Mouse (Mus musculus): ENCODE results near the gene Gabpb1. TPM values are rescaled to one million over a fixed set of nuclear protein-coding genes. Genes with fewer than 3 reads are reported as not detected.
A peak's percentile ranks its signal among the peaks of the same experiment; 100 is the strongest.

The Gabpb1 gene
- total and polyA plus RNA-seq, 3 experiments = 23.9 to 50.2 (median 50.1) TPM

GRCm38 (mm10) chr2:126673317-126674242 is 2.6 kb downstream of the Gabpb1 start:
- Histone ChIP-seq H3K4me2 (ENCODE audit: insufficient read depth, low read depth, poor library complexity, severe bottlenecking) (peak overlapping the region; percentile 97), H3K4me1 (ENCODE audit: control insufficient read depth in 1 of 2, insufficient read depth in 2 of 2) (peaks cover 2 to 33% of the 10 kb centered on the region in 2 experiments; a peak in 3 of 4 replicates), H3K79me2 (replicated peaks; ENCODE audit: control insufficient read depth, extremely low read depth, insufficient read depth, poor library complexity, severe bottlenecking) (peaks cover 76% of the 10 kb centered on the region), H3K9me3 (replicated peaks; ENCODE audit: low read length) (no peaks in the 10 kb centered on the region), H3K9ac (ENCODE audit: insufficient read depth, low read depth) (peak overlapping the region; percentile 74), H3K36me3 (replicated peaks in 1 of 2; ENCODE audit: control insufficient read depth in 1 of 2, insufficient read depth in 1 of 2, low read length in 1 of 2) (peaks cover 0 to 19% of the 10 kb centered on the region in 2 experiments), H3K27ac (ENCODE audit: insufficient read depth, low read depth) (no peak overlapping the region), H3K4me3 (replicated peaks in 1 of 3; ENCODE audit: low read depth in 2 of 3, low read length in 2 of 3, poor library complexity in 1 of 3) (peak overlapping the region; percentile 75 to 93 (median 89)), H3K27me3 (replicated peaks) (no peaks in the 10 kb centered on the region)
- in situ Hi-C loops (cut with MboI; ENCODE audit: low pct_ligation_motif_present, low pct_unique_long_range_greater_than_20kb, low sequenced_read_pairs) = no loop called here
- TF ChIP-seq POLR2A (IDR thresholded peaks at IDR 0.05; ENCODE audit: low read depth, low read length) (peak; percentile 59), HCFC1 (IDR thresholded peaks at IDR 0.05; ENCODE audit: low read depth, low read length) (peak; percentile 45; the same call in 1 of the 2 replicates), EP300 (IDR thresholded peaks at IDR 0.05; ENCODE audit: low read length) (0 out of 2 replicates have a peak, but pooled peaks have one; percentile 44), E2F4 (IDR thresholded peaks at IDR 0.05; ENCODE audit: insufficient replicate concordance, low read depth, low read length) (0 out of 2 replicates have a peak, but pooled peaks have one; percentile 19), MAX (IDR thresholded peaks at IDR 0.05; ENCODE audit: low read length) (peak; percentile 97), USF2 (conservative IDR thresholded peaks at IDR 0.05; ENCODE audit: low read depth, low read length) (no peak), ETS1 (conservative IDR thresholded peaks at IDR 0.05; ENCODE audit: low read depth, low read length) (no peak), USF1 (IDR thresholded peaks at IDR 0.05; ENCODE audit: low read depth, low read length) (no peak), MXI1 (IDR thresholded peaks at IDR 0.05; ENCODE audit: low read depth, low read length) (peak; percentile 97), JUN (IDR thresholded peaks at IDR 0.05; ENCODE audit: insufficient read depth, low read depth, low read length) (no peak), ZKSCAN1 (IDR thresholded peaks at IDR 0.05; ENCODE audit: borderline replicate concordance, low read depth, low read length) (no peak), CHD2 (IDR thresholded peaks at IDR 0.05; ENCODE audit: low read length) (no peak), KAT2A (IDR thresholded peaks at IDR 0.05; ENCODE audit: insufficient replicate concordance, low read length) (no peak), BHLHE40 (IDR thresholded peaks at IDR 0.05; ENCODE audit: low read depth, low read length) (peak; percentile 94), SMC3 (IDR thresholded peaks at IDR 0.05; ENCODE audit: low read depth, low read length) (no peak), NRF1 (IDR thresholded peaks at IDR 0.05; ENCODE audit: low read depth, low read length) (no peak), SIN3A (IDR thresholded peaks at IDR 0.05; ENCODE audit: low read length) (peak; percentile 73), GABPA (IDR thresholded peaks at IDR 0.05; ENCODE audit: insufficient replicate concordance, low read depth, low read length) (no peak), MAZ (IDR thresholded peaks at IDR 0.05; ENCODE audit: low read depth, low read length) (no peak), IRF4 (IDR thresholded peaks at IDR 0.05; ENCODE audit: low read depth, low read length) (no peak), CHD1 (IDR thresholded peaks at IDR 0.05; ENCODE audit: low read depth, low read length) (peak; percentile 76), TCF12 (IDR thresholded peaks at IDR 0.05; ENCODE audit: low read depth, low read length) (no peak), MAFK (IDR thresholded peaks at IDR 0.05; ENCODE audit: insufficient replicate concordance, low read length) (no peak), MYC (IDR thresholded peaks at IDR 0.05; ENCODE audit: low read depth, low read length) (peak; percentile 98), ZC3H11A (IDR thresholded peaks at IDR 0.05; ENCODE audit: low read depth, low read length) (no peak), ZMIZ1 (IDR thresholded peaks at IDR 0.05; ENCODE audit: low read depth, low read length) (0 out of 2 replicates have a peak, but pooled peaks have one; percentile 45), ELF1 (IDR thresholded peaks at IDR 0.05; ENCODE audit: low read depth, low read length) (peak; percentile 32; the same call in 1 of the 2 replicates), TBP (conservative IDR thresholded peaks at IDR 0.05; ENCODE audit: low read depth, low read length) (0 out of 2 replicates have a peak, but pooled peaks have one; percentile 61)
- DNase-seq (ENCODE audit: extremely low read depth) = peak; percentile 63
- dilution Hi-C loops (cut with MboI; ENCODE audit: extremely low pct_ligation_motif_present, extremely low pct_unique_long_range_greater_than_20kb, low sequenced_read_pairs) = no loop called here
